Mouse (Mus musculus) ES-Bruce4 (cell line): ENCODE data around the gene Polr3h. TPM values are rescaled to one million over a fixed set of nuclear protein-coding genes. Genes with fewer than 3 reads are reported as not detected.

Source experiments
- H3K27ac ChIP-seq: 2 replicates; pipeline ENCODE4 v1.5.1; 2012; ENCODE audit warnings: low read length, inconsistent platforms; ENCODE audit not compliant: insufficient read depth
- H3K27me3 ChIP-seq: 2 replicates; pipeline ENCODE4 v1.6.1; 2012; ENCODE audit warnings: mild to moderate bottlenecking, low read length, inconsistent platforms; ENCODE audit not compliant: control insufficient read depth, poor library complexity, insufficient read depth, severe bottlenecking
- H3K36me3 ChIP-seq: 2 replicates; pipeline ENCODE4 v1.6.1; 2012; ENCODE audit warnings: inconsistent platforms, mild to moderate bottlenecking, low read length, moderate library complexity; ENCODE audit not compliant: control insufficient read depth, poor library complexity, insufficient read depth, severe bottlenecking
- H3K4me1 ChIP-seq: one replicate; pipeline ENCODE4 v1.8.1; 2011; ENCODE audit warnings: low read length; ENCODE audit not compliant: control insufficient read depth, insufficient read depth
- H3K4me3 ChIP-seq: 2 replicates; pipeline ENCODE4 v1.5.1; 2011; ENCODE audit warnings: low read depth, mild to moderate bottlenecking, low read length
- H3K9ac ChIP-seq: 2 replicates; pipeline ENCODE4 v1.6.1; 2012; ENCODE audit warnings: low read depth, mild to moderate bottlenecking, inconsistent platforms; ENCODE audit not compliant: poor library complexity, severe bottlenecking
- H3K9me3 ChIP-seq: replicated peaks from 2 replicates; pipeline ENCODE4 v1.6.1; 2012; ENCODE audit warnings: mild to moderate bottlenecking, low read length, inconsistent platforms; ENCODE audit not compliant: control insufficient read depth, poor library complexity, insufficient read depth, severe bottlenecking
- CTCF ChIP-seq: IDR thresholded peaks from one replicate; pipeline ENCODE4 v1.8.1; 2011; ENCODE audit warnings: low read depth, low read length
- EP300 ChIP-seq: IDR thresholded peaks from 2 replicates; pipeline ENCODE4 v1.6.1; 2011; ENCODE audit warnings: low read depth, low read length; ENCODE audit not compliant: insufficient read depth
- POLR2A ChIP-seq: IDR thresholded peaks from one replicate; pipeline ENCODE4 v1.8.1; 2011; ENCODE audit warnings: low read length; ENCODE audit not compliant: insufficient read depth
- polyA plus RNA-seq: library from polyadenylated mRNA; stranded (reverse); fragments of >200 nt; gene quantifications from 2 replicates; pipeline ENCODE4 v1.2.4, GENCODE M21; 2011; ENCODE audit warnings: low read depth; ENCODE audit not compliant: missing spikeins, insufficient read depth, insufficient read length

Gene Polr3h
- polyA plus RNA-seq, 1 experiment = 25.5 TPM

- peaks cover 23% of the 10 kb centered on the region for H3K36me3 ChIP-seq
- H3K9ac ChIP-seq = no peak overlapping the region
- no peaks in the 10 kb centered on the region for H3K27me3 ChIP-seq
- H3K4me1 ChIP-seq = no peaks in the 10 kb centered on the region
- TF ChIP-seq EP300 = no peak
- no peak for TF ChIP-seq POLR2A
- TF ChIP-seq CTCF = no peak
- H3K9me3 ChIP-seq = no peaks in the 10 kb centered on the region
- H3K4me3 ChIP-seq = no peak overlapping the region
- H3K27ac ChIP-seq = no peak overlapping the region
Observed at GRCm38 (mm10) chr15:81889175-81889574, 36.9 kb downstream of the Polr3h start.

- TF ChIP-seq POLR2A = no peak
- TF ChIP-seq CTCF = no peak
- TF ChIP-seq EP300 = no peak
- H3K27me3 ChIP-seq = no peaks in the 10 kb centered on the region
- no peaks in the 10 kb centered on the region for H3K4me1 ChIP-seq
- no peak overlapping the region for H3K9ac ChIP-seq
- no peaks in the 10 kb centered on the region for H3K9me3 ChIP-seq
- no peak overlapping the region for H3K4me3 ChIP-seq
- peaks cover 23% of the 10 kb centered on the region for H3K36me3 ChIP-seq
- no peak overlapping the region for H3K27ac ChIP-seq
Observed at GRCm38 (mm10) chr15:81886795-81887550, 39.1 kb downstream of the Polr3h start.

DNA sequence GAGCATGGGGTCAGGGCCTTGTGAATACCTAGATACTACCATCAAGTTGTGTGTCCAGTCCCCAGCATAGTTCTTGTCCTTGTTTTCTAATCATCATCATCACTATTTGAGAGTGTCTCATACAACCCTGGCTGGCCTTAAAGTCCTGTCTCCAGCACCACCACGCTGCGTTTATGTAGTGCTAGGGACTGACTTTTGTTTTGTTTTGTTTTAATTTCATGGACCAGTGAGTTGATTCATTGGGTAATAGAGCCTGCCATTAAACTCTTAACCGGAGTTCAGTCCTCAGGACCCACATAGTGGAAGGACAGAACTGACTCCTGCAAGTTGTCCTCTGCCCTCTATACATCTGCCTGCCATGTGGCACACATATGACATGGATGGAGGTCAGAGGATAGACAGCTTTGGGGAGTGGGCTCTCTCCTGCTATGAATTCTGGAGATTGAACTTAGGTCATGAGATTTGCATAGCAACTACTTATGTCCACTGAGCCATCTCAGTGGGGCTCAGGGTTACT lies 40.6 kb downstream of the Polr3h start:
- no peaks in the 10 kb centered on the region for H3K27me3 ChIP-seq
- peaks cover 18% of the 10 kb centered on the region for H3K36me3 ChIP-seq
- no peaks in the 10 kb centered on the region for H3K4me1 ChIP-seq
- H3K9me3 ChIP-seq = no peaks in the 10 kb centered on the region
- no peak overlapping the region for H3K27ac ChIP-seq
- TF ChIP-seq CTCF (no peak), POLR2A (no peak), EP300 (no peak)
- H3K9ac ChIP-seq = no peak overlapping the region
- H3K4me3 ChIP-seq = no peak overlapping the region

DNA sequence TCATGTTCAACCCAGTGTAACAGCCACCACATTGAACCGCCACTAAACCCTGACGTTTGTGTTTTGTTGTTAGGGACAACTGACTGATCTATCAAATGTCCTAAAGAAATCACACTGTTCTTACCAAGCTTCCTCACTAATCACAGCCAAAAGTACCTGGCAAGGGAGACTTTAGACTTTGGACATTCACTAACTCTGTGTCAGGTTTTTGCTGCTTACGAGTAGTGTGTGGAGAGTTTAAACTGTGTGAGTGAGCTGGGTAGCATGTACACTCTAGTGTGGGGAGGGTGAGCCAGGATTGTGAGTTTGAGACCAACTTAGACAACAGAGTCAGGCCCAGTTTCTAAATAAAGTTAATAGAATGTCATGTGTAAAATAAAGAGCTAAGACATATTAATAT lies 43.7 kb downstream of the Polr3h start:
- H3K9ac ChIP-seq = no peak overlapping the region
- no peak overlapping the region for H3K27ac ChIP-seq
- no peak for TF ChIP-seq POLR2A
- no peak for TF ChIP-seq EP300
- no peak for TF ChIP-seq CTCF
- H3K4me3 ChIP-seq = no peak overlapping the region
- no peaks in the 10 kb centered on the region for H3K9me3 ChIP-seq
- no peaks in the 10 kb centered on the region for H3K4me1 ChIP-seq
- H3K36me3 ChIP-seq = peaks cover 5% of the 10 kb centered on the region; the same call in 1 of the 2 replicates
- no peaks in the 10 kb centered on the region for H3K27me3 ChIP-seq

- Histone ChIP-seq H3K4me3 (no peak overlapping the region), H3K4me1 (no peaks in the 10 kb centered on the region), H3K9ac (no peak overlapping the region), H3K9me3 (no peaks in the 10 kb centered on the region), H3K27ac (no peak overlapping the region), H3K36me3 (no peaks in the 10 kb centered on the region), H3K27me3 (no peaks in the 10 kb centered on the region)
- no peak for TF ChIP-seq POLR2A
- TF ChIP-seq EP300 = no peak
- no peak for TF ChIP-seq CTCF
Observed at GRCm38 (mm10) chr15:81879531-81880401, 46.3 kb downstream of the Polr3h start.
